Mouse (Mus musculus) kidney, embryonic 14.5 days (tissue): ENCODE results near the gene Ccdc28a. TPM values are rescaled to one million over a fixed set of nuclear protein-coding genes. Genes with fewer than 3 reads are reported as not detected.

Source experiments
- ATAC-seq: fragments of 200-750 bp; cut with Nextera tagmentation; 2 replicates; pipeline ENCODE4 v1.8.0; 2017; ENCODE audit warnings: moderate number of reproducible peaks, mild to moderate bottlenecking, moderate TSS enrichment, moderate library complexity; ENCODE audit not compliant: low FRiP score, low TSS enrichment
- H3K27ac ChIP-seq: fragments of 300-500 bp; sonication (generic); 2 replicates; pipeline ENCODE4 v1.5.1; 2014; ENCODE audit warnings: low read depth, mild to moderate bottlenecking, low read length, moderate library complexity, mixed read lengths
- H3K27me3 ChIP-seq: fragments of 300-500 bp; sonication (generic); 2 replicates; pipeline ENCODE4 v1.6.1; 2014; ENCODE audit warnings: mild to moderate bottlenecking, low read length; ENCODE audit not compliant: control insufficient read depth, insufficient read depth
- H3K36me3 ChIP-seq: fragments of 300-500 bp; sonication (generic); 2 replicates; pipeline ENCODE4 v1.6.1; 2014; ENCODE audit warnings: low read length, mixed read lengths; ENCODE audit not compliant: control insufficient read depth, insufficient read depth
- H3K4me1 ChIP-seq: fragments of 300-500 bp; sonication (generic); 2 replicates; pipeline ENCODE4 v1.6.1; 2014; ENCODE audit warnings: low read length, mixed read lengths; ENCODE audit not compliant: control insufficient read depth, insufficient read depth
- H3K4me2 ChIP-seq: fragments of 300-500 bp; sonication (generic); replicated peaks from 2 replicates; pipeline ENCODE4 v1.6.1; 2014; ENCODE audit warnings: low read depth, mild to moderate bottlenecking, low read length
- H3K4me3 ChIP-seq: fragments of 300-500 bp; sonication (generic); 2 replicates; pipeline ENCODE4 v1.5.1; 2014; ENCODE audit warnings: mild to moderate bottlenecking, low read length
- H3K9ac ChIP-seq: fragments of 300-500 bp; sonication (generic); 2 replicates; pipeline ENCODE4 v1.6.1; 2014; ENCODE audit warnings: low read depth, mild to moderate bottlenecking, low read length, moderate library complexity
- H3K9me3 ChIP-seq: fragments of 300-500 bp; sonication (generic); 2 replicates; pipeline ENCODE4 v1.6.1; 2016; ENCODE audit warnings: low read length; ENCODE audit not compliant: control insufficient read depth
- whole genome bisulfite sequencing: fragments of 180-500 bp; shearing (Covaris S2); extraction: QIAGEN DNeasy Blood & Tissue Kit; methylation state at CpG from one replicate; pipeline ENCODE4 v1.1.7; 2014; 5-methylcytosine and 5-hydroxymethylcytosine counted together
- polyA plus RNA-seq: library from polyadenylated mRNA; unstranded; fragments of >200 nt; fragmentation: Nextera tagmentation; extraction: Ambion mirVana; gene quantifications from 2 replicates; pipeline ENCODE4 v1.2.1, GENCODE M21; 2014

The Ccdc28a gene
- polyA plus RNA-seq, 1 experiment from 2014 or later: 13.0 TPM

- 88% methylated on average over 4 of the region's 4 CpGs for WGBS
- H3K9me3 ChIP-seq: no peaks in the 10 kb centered on the region
- H3K4me3 ChIP-seq: no peak overlapping the region
- no peak overlapping the region for H3K4me2 ChIP-seq
- no peaks in the 10 kb centered on the region for H3K36me3 ChIP-seq
- no peak for ATAC-seq
- no peaks in the 10 kb centered on the region for H3K4me1 ChIP-seq
- H3K27ac ChIP-seq: no peak overlapping the region
- H3K27me3 ChIP-seq: no peaks in the 10 kb centered on the region
- H3K9ac ChIP-seq: no peak overlapping the region; the same call in 1 of the 2 replicates
These were observed 34.9 kb downstream of the Ccdc28a start for GRCm38 (mm10) chr10:18199919-18200318.

DNA sequence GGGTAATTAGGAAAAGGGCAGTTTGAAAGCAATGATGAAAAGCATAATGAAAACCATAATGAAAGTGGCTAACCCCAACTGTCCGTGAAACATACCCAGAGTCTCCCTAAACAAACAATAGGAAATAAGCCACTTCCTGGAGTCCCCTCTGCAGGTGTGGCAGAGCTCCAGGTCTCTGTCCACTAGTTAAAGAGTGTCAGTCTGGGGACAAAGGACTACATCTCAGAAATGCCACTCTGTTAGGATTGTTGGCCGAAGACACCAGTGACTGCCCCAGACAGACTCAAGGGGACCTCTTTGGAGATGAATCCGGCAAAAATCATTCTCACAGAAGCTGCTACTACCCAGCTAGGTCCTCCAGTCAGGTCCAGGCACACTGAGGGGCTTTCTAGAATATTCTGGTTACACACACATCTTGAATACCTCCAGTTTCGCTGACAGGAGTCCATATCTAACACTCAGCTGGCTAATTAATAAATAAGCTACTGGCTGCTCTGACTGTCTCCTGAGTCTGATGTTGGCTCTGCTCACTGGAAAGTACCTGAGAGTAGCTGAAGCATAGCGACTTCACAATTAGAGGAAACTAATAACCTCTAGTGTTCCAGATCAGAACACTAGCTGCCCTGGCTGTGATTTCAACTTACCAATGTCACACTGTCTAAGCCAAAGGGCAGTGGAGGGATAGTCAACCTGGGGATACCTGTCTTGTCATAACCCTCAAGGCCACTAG, 36.3 kb downstream of the Ccdc28a start:
- WGBS: 84% methylated on average over 5 of the region's 5 CpGs
- 0 out of 2 replicates have a peak, but pooled peaks cover 4% of the 10 kb centered on the region for H3K4me1 ChIP-seq
- no peak for ATAC-seq
- no peak overlapping the region for H3K9ac ChIP-seq
- no peaks in the 10 kb centered on the region for H3K27me3 ChIP-seq
- H3K27ac ChIP-seq: no peak overlapping the region
- H3K9me3 ChIP-seq: no peaks in the 10 kb centered on the region
- H3K36me3 ChIP-seq: no peaks in the 10 kb centered on the region
- no peak overlapping the region for H3K4me3 ChIP-seq
- no peak overlapping the region for H3K4me2 ChIP-seq

DNA sequence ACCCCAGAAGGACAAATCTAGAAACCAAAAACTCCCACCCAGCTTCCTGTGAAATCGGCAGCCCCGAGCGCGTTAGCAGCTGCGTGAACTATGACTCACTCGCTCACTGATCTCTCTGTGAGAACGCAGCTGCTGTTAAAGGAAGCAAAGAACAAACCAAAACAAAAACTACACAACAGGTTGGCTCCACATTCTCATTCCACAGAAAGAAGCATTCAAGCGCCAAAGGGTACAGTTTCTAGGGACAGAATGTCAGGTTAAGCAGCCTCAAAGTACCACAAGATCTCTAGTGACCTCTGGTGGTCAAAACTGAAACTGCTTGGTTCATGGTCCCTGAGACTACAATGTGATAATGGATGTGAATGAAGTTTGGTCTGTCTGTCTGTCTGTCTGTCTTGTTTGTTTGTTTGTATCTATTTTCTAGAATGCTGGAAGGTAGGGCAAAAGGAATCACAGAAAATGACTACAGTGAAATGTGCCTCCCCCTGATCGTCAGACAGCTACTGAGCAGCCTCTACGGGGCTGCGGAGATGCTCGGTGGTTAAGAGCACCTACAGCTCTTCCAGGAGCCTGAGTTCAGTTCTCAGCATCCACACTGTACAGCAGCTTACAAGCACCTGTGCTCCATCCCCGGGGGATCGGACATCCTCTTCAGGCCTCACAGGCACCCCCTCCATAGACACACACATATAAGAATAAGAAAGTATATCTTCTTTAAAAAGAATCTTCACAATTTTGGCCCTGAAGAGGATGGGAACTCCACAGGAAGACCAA, 37.4 kb downstream of the Ccdc28a start:
- H3K27ac ChIP-seq: no peak overlapping the region
- no peaks in the 10 kb centered on the region for H3K27me3 ChIP-seq
- ATAC-seq: peak; percentile 84
- H3K4me2 ChIP-seq: peak overlapping the region; percentile 64
- H3K4me1 ChIP-seq: peaks cover 4% of the 10 kb centered on the region; the same call in 1 of the 2 replicates
- H3K9me3 ChIP-seq: no peaks in the 10 kb centered on the region
- 39% methylated on average over 14 of the region's 14 CpGs for whole genome bisulfite sequencing
- H3K9ac ChIP-seq: peak overlapping the region; percentile 40; the same call in 1 of the 2 replicates
- no peaks in the 10 kb centered on the region for H3K36me3 ChIP-seq
- H3K4me3 ChIP-seq: peak overlapping the region; percentile 33

- no peak overlapping the region for H3K9ac ChIP-seq
- H3K36me3 ChIP-seq: no peaks in the 10 kb centered on the region
- ATAC-seq: 0 out of 2 replicates have a peak, but pooled peaks have one; percentile 21
- H3K9me3 ChIP-seq: no peaks in the 10 kb centered on the region
- H3K4me3 ChIP-seq: no peak overlapping the region
- H3K27ac ChIP-seq: no peak overlapping the region
- H3K27me3 ChIP-seq: no peaks in the 10 kb centered on the region
- no peak overlapping the region for H3K4me2 ChIP-seq
- 18% methylated on average over 14 of the region's 14 CpGs for WGBS
- H3K4me1 ChIP-seq: peaks cover 4% of the 10 kb centered on the region; the same call in 1 of the 2 replicates
These were observed 40.1 kb downstream of the Ccdc28a start for GRCm38 (mm10) chr10:18194737-18195141.

GRCm38 (mm10) chr10:18194156-18194555, 40.6 kb downstream of the Ccdc28a start:
- 54% methylated on average over 11 of the region's 11 CpGs for WGBS
- H3K36me3 ChIP-seq: no peaks in the 10 kb centered on the region
- no peaks in the 10 kb centered on the region for H3K27me3 ChIP-seq
- no peak overlapping the region for H3K27ac ChIP-seq
- H3K4me2 ChIP-seq: no peak overlapping the region
- no peaks in the 10 kb centered on the region for H3K9me3 ChIP-seq
- no peak for ATAC-seq
- H3K4me1 ChIP-seq: peaks cover 4% of the 10 kb centered on the region; the same call in 1 of the 2 replicates
- no peak overlapping the region for H3K4me3 ChIP-seq
- no peak overlapping the region for H3K9ac ChIP-seq

GRCm38 (mm10) chr10:18193221-18193620, 41.6 kb downstream of the Ccdc28a start:
- no peak overlapping the region for H3K4me3 ChIP-seq
- WGBS: 53% methylated on average over 11 of the region's 11 CpGs
- H3K27me3 ChIP-seq: no peaks in the 10 kb centered on the region
- H3K9ac ChIP-seq: no peak overlapping the region
- no peak overlapping the region for H3K4me2 ChIP-seq
- H3K36me3 ChIP-seq: no peaks in the 10 kb centered on the region
- H3K9me3 ChIP-seq: no peaks in the 10 kb centered on the region
- H3K27ac ChIP-seq: no peak overlapping the region
- H3K4me1 ChIP-seq: peaks cover 4% of the 10 kb centered on the region; the same call in 1 of the 2 replicates
- ATAC-seq: no peak

GRCm38 (mm10) chr10:18191706-18192105, 43.1 kb downstream of the Ccdc28a start:
- Histone ChIP-seq H3K4me2 (no peak overlapping the region; the same call in 1 of the 2 replicates), H3K4me3 (no peak overlapping the region), H3K4me1 (peaks cover 4% of the 10 kb centered on the region; the same call in 1 of the 2 replicates), H3K27me3 (no peaks in the 10 kb centered on the region), H3K36me3 (no peaks in the 10 kb centered on the region), H3K9me3 (no peaks in the 10 kb centered on the region), H3K27ac (no peak overlapping the region), H3K9ac (no peak overlapping the region)
- WGBS: 33% methylated on average over 8 of the region's 8 CpGs
- no peak for ATAC-seq

- WGBS: 84% methylated on average over 4 of the region's 4 CpGs
- no peaks in the 10 kb centered on the region for H3K9me3 ChIP-seq
- no peak overlapping the region for H3K9ac ChIP-seq
- no peak for ATAC-seq
- H3K27ac ChIP-seq: no peak overlapping the region
- H3K4me3 ChIP-seq: no peak overlapping the region
- no peak overlapping the region for H3K4me2 ChIP-seq
- H3K4me1 ChIP-seq: peaks cover 3% of the 10 kb centered on the region; the same call in 1 of the 2 replicates
- no peaks in the 10 kb centered on the region for H3K27me3 ChIP-seq
- no peaks in the 10 kb centered on the region for H3K36me3 ChIP-seq
These were observed 45.3 kb downstream of the Ccdc28a start for GRCm38 (mm10) chr10:18189498-18189897.

DNA sequence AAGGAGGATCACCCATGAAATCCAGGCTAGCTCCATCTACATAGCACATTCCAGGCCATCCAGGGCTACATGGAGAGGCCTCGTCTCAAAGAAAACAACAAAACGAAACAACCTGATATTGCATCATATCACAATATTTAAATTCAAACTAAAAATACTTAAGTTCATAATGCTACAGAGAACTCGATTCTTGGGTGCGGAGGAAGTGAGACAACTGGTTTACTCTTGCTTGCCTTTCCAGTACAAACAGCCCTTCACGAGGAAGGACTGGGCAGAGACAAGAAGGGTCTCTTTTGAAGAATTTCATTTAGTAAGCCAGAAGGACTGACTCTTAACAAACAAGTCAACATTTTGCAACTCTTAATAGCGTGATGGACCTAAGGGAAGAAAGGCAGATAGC, 46.2 kb downstream of the Ccdc28a start:
- Histone ChIP-seq H3K9ac (no peak overlapping the region), H3K27ac (no peak overlapping the region), H3K27me3 (no peaks in the 10 kb centered on the region), H3K4me2 (no peak overlapping the region), H3K4me1 (no peaks in the 10 kb centered on the region; the same call in 1 of the 2 replicates), H3K9me3 (no peaks in the 10 kb centered on the region), H3K36me3 (no peaks in the 10 kb centered on the region), H3K4me3 (no peak overlapping the region)
- WGBS: 87% methylated on average over 6 of the region's 6 CpGs
- no peak for ATAC-seq
